Mouse (Mus musculus): Measurements from ENCODE around the gene Dnah8. TPM values are rescaled to one million over a fixed set of nuclear protein-coding genes. Genes with fewer than 3 reads are reported as not detected.

Dnah8 gene
- polyA plus RNA-seq, 1 experiment from 2014 or later = 2.1 TPM

GRCm38 (mm10) chr17:30734770-30735169, 110.6 kb downstream of the Dnah8 start:
- H3K4me3 ChIP-seq (replicated peaks; ENCODE audit: low read depth, low read length) = no peak overlapping the region
- H3K27ac ChIP-seq (replicated peaks; ENCODE audit: low read depth, low read length) = no peak overlapping the region
- H3K9ac ChIP-seq (replicated peaks; ENCODE audit: low read length) = no peak overlapping the region
- H3K9me3 ChIP-seq (ENCODE audit: control insufficient read depth, low read length) = no peaks in the 10 kb centered on the region
- no peaks in the 10 kb centered on the region for H3K4me1 ChIP-seq (ENCODE audit: control insufficient read depth, insufficient read depth, low read length)
- DNase-seq (no peak), ATAC-seq (ENCODE audit: low FRiP score, low TSS enrichment) (no peak)
- no peaks in the 10 kb centered on the region for H3K27me3 ChIP-seq (ENCODE audit: control insufficient read depth, insufficient read depth, low read length)
- WGBS = 93% methylated on average over 8 of the region's 8 CpGs
- no peaks in the 10 kb centered on the region for H3K36me3 ChIP-seq (ENCODE audit: control insufficient read depth, insufficient read depth, low read length)
- no peak overlapping the region for H3K4me2 ChIP-seq (ENCODE audit: low read length)

GRCm38 (mm10) chr17:30735454-30735853, 111.3 kb downstream of the Dnah8 start:
- no peaks in the 10 kb centered on the region for H3K9me3 ChIP-seq (ENCODE audit: control insufficient read depth, low read length)
- 90% methylated on average over 2 of the region's 2 CpGs for WGBS
- no peaks in the 10 kb centered on the region for H3K36me3 ChIP-seq (ENCODE audit: control insufficient read depth, insufficient read depth, low read length)
- no peaks in the 10 kb centered on the region for H3K4me1 ChIP-seq (ENCODE audit: control insufficient read depth, insufficient read depth, low read length)
- no peaks in the 10 kb centered on the region for H3K27me3 ChIP-seq (ENCODE audit: control insufficient read depth, insufficient read depth, low read length)
- no peak overlapping the region for H3K4me3 ChIP-seq (replicated peaks; ENCODE audit: low read depth, low read length)
- no peak overlapping the region for H3K4me2 ChIP-seq (ENCODE audit: low read length)
- no peak overlapping the region for H3K9ac ChIP-seq (replicated peaks; ENCODE audit: low read length)
- no peak overlapping the region for H3K27ac ChIP-seq (replicated peaks; ENCODE audit: low read depth, low read length)
- DNase-seq (no peak), ATAC-seq (ENCODE audit: low FRiP score, low TSS enrichment) (no peak)

GRCm38 (mm10) chr17:30737797-30738196, 113.6 kb downstream of the Dnah8 start:
- Histone ChIP-seq H3K4me2 (ENCODE audit: low read length) (no peak overlapping the region), H3K9me3 (ENCODE audit: control insufficient read depth, low read length) (no peaks in the 10 kb centered on the region), H3K4me1 (ENCODE audit: control insufficient read depth, insufficient read depth, low read length) (no peaks in the 10 kb centered on the region), H3K4me3 (replicated peaks; ENCODE audit: low read depth, low read length) (no peak overlapping the region), H3K27ac (replicated peaks; ENCODE audit: low read depth, low read length) (no peak overlapping the region), H3K27me3 (ENCODE audit: control insufficient read depth, insufficient read depth, low read length) (no peaks in the 10 kb centered on the region), H3K9ac (replicated peaks; ENCODE audit: low read length) (no peak overlapping the region), H3K36me3 (ENCODE audit: control insufficient read depth, insufficient read depth, low read length) (no peaks in the 10 kb centered on the region)
- 49% methylated on average over 6 of the region's 6 CpGs for WGBS
- DNase-seq = peak; percentile 37
- ATAC-seq (ENCODE audit: low FRiP score, low TSS enrichment) = no peak

GRCm38 (mm10) chr17:30739769-30740168, 115.6 kb downstream of the Dnah8 start:
- H3K36me3 ChIP-seq (ENCODE audit: control insufficient read depth, insufficient read depth, low read length) = no peaks in the 10 kb centered on the region
- 93% methylated on average over 3 of the region's 3 CpGs for whole genome bisulfite sequencing

GRCm38 (mm10) chr17:30743947-30744346, 119.8 kb downstream of the Dnah8 start:
- Histone ChIP-seq H3K36me3 (ENCODE audit: control insufficient read depth, insufficient read depth, low read length) (no peaks in the 10 kb centered on the region), H3K9ac (replicated peaks; ENCODE audit: low read length) (no peak overlapping the region), H3K27me3 (ENCODE audit: control insufficient read depth, insufficient read depth, low read length) (no peaks in the 10 kb centered on the region), H3K9me3 (ENCODE audit: control insufficient read depth, low read length) (no peaks in the 10 kb centered on the region), H3K4me1 (ENCODE audit: control insufficient read depth, insufficient read depth, low read length) (no peaks in the 10 kb centered on the region), H3K4me3 (replicated peaks; ENCODE audit: low read depth, low read length) (no peak overlapping the region), H3K4me2 (ENCODE audit: low read length) (no peak overlapping the region), H3K27ac (replicated peaks; ENCODE audit: low read depth, low read length) (no peak overlapping the region)
- DNase-seq (no peak), ATAC-seq (ENCODE audit: low FRiP score, low TSS enrichment) (no peak)
- WGBS = 80% methylated on average over 3 of the region's 3 CpGs

More at GRCm38 (mm10) chr17:30739769-30740168, 115.6 kb downstream of the Dnah8 start:
- no peak overlapping the region for H3K27ac ChIP-seq (replicated peaks; ENCODE audit: low read depth, low read length)
- H3K4me2 ChIP-seq (ENCODE audit: low read length) = no peak overlapping the region
- ATAC-seq (ENCODE audit: low FRiP score, low TSS enrichment) (no peak), DNase-seq (no peak)
- no peaks in the 10 kb centered on the region for H3K9me3 ChIP-seq (ENCODE audit: control insufficient read depth, low read length)
- H3K4me3 ChIP-seq (replicated peaks; ENCODE audit: low read depth, low read length) = no peak overlapping the region
- H3K9ac ChIP-seq (replicated peaks; ENCODE audit: low read length) = no peak overlapping the region
- no peaks in the 10 kb centered on the region for H3K4me1 ChIP-seq (ENCODE audit: control insufficient read depth, insufficient read depth, low read length)
- no peaks in the 10 kb centered on the region for H3K27me3 ChIP-seq (ENCODE audit: control insufficient read depth, insufficient read depth, low read length)

GRCm38 (mm10) chr17:30746056-30747024, 122.2 kb downstream of the Dnah8 start:
- Histone ChIP-seq H3K27ac (replicated peaks; ENCODE audit: low read depth, low read length) (no peak overlapping the region), H3K36me3 (ENCODE audit: control insufficient read depth, insufficient read depth, low read length) (no peaks in the 10 kb centered on the region), H3K9ac (replicated peaks; ENCODE audit: low read length) (no peak overlapping the region), H3K27me3 (ENCODE audit: control insufficient read depth, insufficient read depth, low read length) (no peaks in the 10 kb centered on the region), H3K4me2 (ENCODE audit: low read length) (peak overlapping the region; percentile 11), H3K4me3 (replicated peaks; ENCODE audit: low read depth, low read length) (no peak overlapping the region), H3K9me3 (ENCODE audit: control insufficient read depth, low read length) (no peaks in the 10 kb centered on the region), H3K4me1 (ENCODE audit: control insufficient read depth, insufficient read depth, low read length) (peaks cover 8% of the 10 kb centered on the region; the same call in 1 of the 2 replicates)
- peak; percentile 87 for DNase-seq
- WGBS = 45% methylated on average over 29 of the region's 29 CpGs
- peak; percentile 55; the same call in 1 of the 2 replicates for ATAC-seq (ENCODE audit: low FRiP score, low TSS enrichment)

- ATAC-seq (ENCODE audit: low FRiP score, low TSS enrichment) (no peak), DNase-seq (no peak)
- WGBS = 93% methylated on average over 12 of the region's 12 CpGs
- no peaks in the 10 kb centered on the region for H3K27me3 ChIP-seq (ENCODE audit: control insufficient read depth, insufficient read depth, low read length)
- H3K4me3 ChIP-seq (replicated peaks; ENCODE audit: low read depth, low read length) = no peak overlapping the region
- H3K9ac ChIP-seq (replicated peaks; ENCODE audit: low read length) = no peak overlapping the region
- no peaks in the 10 kb centered on the region for H3K9me3 ChIP-seq (ENCODE audit: control insufficient read depth, low read length)
- no peaks in the 10 kb centered on the region for H3K36me3 ChIP-seq (ENCODE audit: control insufficient read depth, insufficient read depth, low read length)
- no peak overlapping the region for H3K27ac ChIP-seq (replicated peaks; ENCODE audit: low read depth, low read length)
- peaks cover 8% of the 10 kb centered on the region; the same call in 1 of the 2 replicates for H3K4me1 ChIP-seq (ENCODE audit: control insufficient read depth, insufficient read depth, low read length)
- no peak overlapping the region for H3K4me2 ChIP-seq (ENCODE audit: low read length)
These were observed 125.2 kb downstream of the Dnah8 start for GRCm38 (mm10) chr17:30749391-30749790.

- Histone ChIP-seq H3K27ac (replicated peaks; ENCODE audit: low read depth, low read length) (no peak overlapping the region), H3K9me3 (ENCODE audit: control insufficient read depth, low read length) (no peaks in the 10 kb centered on the region), H3K27me3 (ENCODE audit: control insufficient read depth, insufficient read depth, low read length) (no peaks in the 10 kb centered on the region), H3K9ac (replicated peaks; ENCODE audit: low read length) (no peak overlapping the region), H3K4me2 (ENCODE audit: low read length) (no peak overlapping the region), H3K4me1 (ENCODE audit: control insufficient read depth, insufficient read depth, low read length) (peaks cover 8% of the 10 kb centered on the region; the same call in 1 of the 2 replicates), H3K36me3 (ENCODE audit: control insufficient read depth, insufficient read depth, low read length) (no peaks in the 10 kb centered on the region), H3K4me3 (replicated peaks; ENCODE audit: low read depth, low read length) (no peak overlapping the region)
- WGBS = 49% methylated on average over 6 of the region's 6 CpGs
- no peak for ATAC-seq (ENCODE audit: low FRiP score, low TSS enrichment)
- peak; percentile 34 for DNase-seq
These were observed 126.1 kb downstream of the Dnah8 start for GRCm38 (mm10) chr17:30750269-30750668.
